Mouse (Mus musculus): ENCODE data around the gene Rpl36.

- TF ChIP-seq CTCF (IDR thresholded peaks at IDR 0.05; ENCODE audit: insufficient read depth, low read length) = no peak
- no peak for TF ChIP-seq POLR2A (IDR thresholded peaks at IDR 0.05; ENCODE audit: borderline replicate concordance, extremely low read depth, low read depth, low read length)
Observed at GRCm38 (mm10) chr17:56572939-56573338, 40.3 kb upstream of the Rpl36 start.
